Mouse (Mus musculus) olfactory bulb, adult 2 months (tissue): ENCODE measurements around the gene Upp2.

Experiments used
- CTCF ChIP-seq: fragments of 200-500 bp; IDR thresholded peaks from 2 replicates; pipeline ENCODE4 v1.5.1; 2012; ENCODE audit warnings: low read depth, mild to moderate bottlenecking, low read length, moderate library complexity; ENCODE audit not compliant: insufficient read depth
- POLR2A ChIP-seq: fragments of 200-500 bp; IDR thresholded peaks from 2 replicates; pipeline ENCODE4 v1.6.1; 2012; ENCODE audit warnings: mild to moderate bottlenecking, low read depth, low read length, moderate library complexity; ENCODE audit not compliant: insufficient read depth

DNA sequence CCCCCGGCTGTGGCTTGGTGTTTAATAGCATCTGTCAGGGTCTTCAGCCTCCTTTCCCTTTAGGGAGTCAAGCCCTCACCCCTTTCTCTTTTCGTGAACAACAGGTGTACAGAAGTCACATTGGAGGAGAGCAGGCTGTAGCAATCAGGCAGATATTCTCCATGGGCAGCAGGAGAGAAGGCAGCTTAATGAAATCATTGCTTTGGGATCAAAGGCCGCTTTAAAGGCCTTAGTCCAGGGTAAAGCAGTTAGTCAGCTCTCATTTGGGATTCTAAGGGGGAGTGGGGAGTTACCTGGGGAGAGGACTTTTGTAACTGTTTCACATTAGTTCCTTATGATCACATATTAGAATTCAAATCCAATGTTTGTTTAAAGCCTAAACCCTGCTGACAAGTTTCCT lies 150.8 kb downstream of the Upp2 start:
- TF ChIP-seq POLR2A (no peak), CTCF (no peak)
